Mouse (Mus musculus) bone marrow macrophage, adult 2 months (primary cell): Measurements from ENCODE around the gene H1foo.

ENCODE experiments used
- CTCF ChIP-seq: IDR thresholded peaks from 2 replicates; pipeline ENCODE4 v1.5.1; 2012; ENCODE audit warnings: low read depth, mild to moderate bottlenecking, low read length, moderate library complexity
- POLR2A ChIP-seq: IDR thresholded peaks from 2 replicates; pipeline ENCODE4 v1.6.1; 2012; ENCODE audit warnings: mild to moderate bottlenecking, low read depth, low read length, borderline replicate concordance

DNA sequence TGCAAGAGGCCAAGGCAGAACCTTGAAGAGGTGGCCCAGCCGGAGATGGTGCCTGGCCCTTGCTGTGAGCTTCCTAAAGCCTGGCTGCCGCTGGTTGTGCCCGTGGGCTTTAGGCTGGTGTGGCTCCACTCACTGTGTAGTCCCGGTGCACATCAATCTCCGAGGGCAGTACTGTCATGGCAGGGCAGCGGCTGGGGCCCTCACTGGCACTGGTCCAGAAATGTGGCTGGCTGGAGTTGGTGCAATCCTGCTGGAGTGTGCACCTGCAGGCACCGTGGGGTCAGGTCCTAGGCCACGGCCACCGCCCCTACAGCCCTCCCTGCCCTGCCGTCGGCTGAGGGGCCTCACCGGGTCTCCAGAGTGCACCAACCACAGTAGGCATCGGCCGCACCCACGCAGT is 33.1 kb downstream of the H1foo start:
- TF ChIP-seq CTCF: no peak
- no peak for TF ChIP-seq POLR2A
